Mouse (Mus musculus) erythroid progenitor cell, adult 5-6 weeks (primary cell): ENCODE measurements at regions not wholly inside any gene's neighbourhood (a gene's known extent, or its start where the extent isn't known, plus 50 kb on each side); places are given as distances from the start of the nearest gene placed in this dataset.

ENCODE experiments used
- ATAC-seq: replicated peaks from 2 replicates; pipeline ENCODE4 v1.8.0; 2016; ENCODE audit warnings: moderate number of reproducible peaks, mild to moderate bottlenecking, moderate TSS enrichment, inconsistent platforms; ENCODE audit not compliant: poor library complexity, low FRiP score, severe bottlenecking

DNA sequence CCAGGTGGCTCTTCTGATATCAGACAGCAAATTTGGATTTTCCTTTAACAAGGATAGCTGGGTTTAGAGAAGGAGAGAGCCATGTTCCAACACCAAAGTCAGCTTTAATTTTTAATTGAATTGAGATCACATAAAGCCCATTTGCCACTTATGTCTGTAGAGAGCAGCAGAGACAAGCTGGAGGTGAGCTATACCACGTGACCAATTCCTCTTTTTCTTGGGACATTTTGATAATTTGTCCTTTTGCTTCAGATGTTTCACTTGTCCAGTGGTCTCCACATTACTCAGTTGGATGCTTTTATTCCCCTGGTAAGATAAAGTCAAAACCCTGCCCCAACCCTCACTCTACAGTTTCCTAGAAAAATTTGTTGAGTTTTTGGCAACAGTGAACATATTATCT lies 248.6 kb upstream of the Ndst4 start:
- no peak for ATAC-seq

- no peak for ATAC-seq
Observed at GRCm38 (mm10) chr3:125159763-125160162, 244.1 kb upstream of the Ndst4 start.

- ATAC-seq: no peak
Observed at GRCm38 (mm10) chr3:125190571-125190970, 213.3 kb upstream of the Ndst4 start.

DNA sequence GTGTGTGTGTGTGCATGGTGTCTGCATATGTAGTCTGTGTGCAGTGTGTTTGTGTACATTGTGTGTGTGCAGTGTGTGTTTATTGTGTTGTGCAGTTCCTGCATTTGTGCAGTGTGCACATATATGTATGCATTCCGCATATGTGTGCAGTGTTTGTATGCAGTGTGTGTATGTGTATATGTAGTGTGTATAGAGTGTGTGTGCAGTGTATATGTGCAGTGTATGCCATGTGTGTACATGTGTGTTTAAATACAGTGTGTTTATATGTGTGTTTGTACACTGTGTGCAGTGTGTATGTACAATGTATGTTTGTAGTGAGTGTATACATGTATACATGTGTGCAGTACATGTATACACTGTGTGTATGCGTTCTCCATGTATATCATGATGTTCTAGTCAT lies 183.0 kb upstream of the Ndst4 start:
- no peak for ATAC-seq

DNA sequence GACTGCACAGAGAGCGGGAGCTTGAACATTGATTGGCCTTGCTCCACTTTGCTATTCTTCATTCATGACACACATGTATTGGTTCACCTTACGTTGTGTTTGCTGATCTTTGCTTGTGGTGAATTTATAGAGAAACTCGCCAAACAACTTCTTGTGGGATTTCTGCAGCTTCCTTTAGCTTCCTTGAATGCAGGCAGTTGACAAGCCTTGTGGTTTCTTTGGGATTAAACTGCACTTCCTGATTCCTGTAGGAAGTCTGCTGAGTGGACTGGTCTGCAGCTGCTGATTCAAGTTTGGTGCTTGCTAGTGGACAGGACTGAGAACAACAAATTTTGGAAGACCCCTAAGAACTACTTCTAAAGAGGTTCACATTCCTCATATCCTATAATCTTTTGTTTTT lies 152.8 kb upstream of the Ndst4 start:
- no peak for ATAC-seq

DNA sequence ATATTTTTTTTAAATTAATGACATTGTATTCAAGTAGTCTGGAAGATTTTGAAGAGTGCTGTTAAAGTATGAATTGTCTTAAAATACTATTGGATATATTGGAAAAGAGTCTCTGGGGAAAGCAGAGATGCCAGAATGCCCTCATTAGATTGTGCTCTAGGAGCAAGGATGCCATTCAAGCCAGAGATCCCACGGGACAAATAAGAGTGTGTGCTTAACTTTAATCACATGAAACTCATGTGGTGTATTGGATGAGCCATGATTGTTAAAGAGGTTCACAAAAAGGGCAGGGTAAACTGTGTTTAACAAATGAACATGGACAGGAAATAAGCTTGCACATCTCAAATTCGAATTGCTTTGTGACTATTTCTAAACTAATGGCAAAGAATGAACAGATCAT lies 143.0 kb upstream of the Ndst4 start:
- ATAC-seq: no peak

GRCm38 (mm10) chr3:125270695-125271094 lies 133.2 kb upstream of the Ndst4 start:
- ATAC-seq: peak; percentile 95

DNA sequence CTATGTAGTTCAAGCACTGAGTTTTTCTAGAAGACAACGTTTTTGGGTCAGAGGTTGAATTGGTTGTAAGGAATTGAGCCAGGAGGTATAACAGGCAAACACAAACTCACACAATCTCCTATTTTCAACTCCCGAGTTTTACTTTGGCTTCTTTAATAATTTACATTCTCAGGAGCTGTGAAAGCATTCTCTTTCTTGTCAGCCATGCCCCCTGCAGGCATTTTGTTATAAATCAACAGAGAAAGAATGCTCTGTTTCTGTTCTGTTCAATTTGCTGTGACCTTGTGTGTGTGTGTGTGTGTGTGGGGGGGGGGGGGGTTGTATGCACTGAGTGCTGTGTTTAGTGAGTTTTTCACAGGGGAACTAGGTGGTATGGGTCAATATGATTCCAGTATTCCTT lies 132.7 kb upstream of the Ndst4 start:
- ATAC-seq: peak; percentile 53

- ATAC-seq: peak; percentile 53; the same call in 1 of the 2 replicates
Observed at GRCm38 (mm10) chr3:125278605-125279004, 125.3 kb upstream of the Ndst4 start.

DNA sequence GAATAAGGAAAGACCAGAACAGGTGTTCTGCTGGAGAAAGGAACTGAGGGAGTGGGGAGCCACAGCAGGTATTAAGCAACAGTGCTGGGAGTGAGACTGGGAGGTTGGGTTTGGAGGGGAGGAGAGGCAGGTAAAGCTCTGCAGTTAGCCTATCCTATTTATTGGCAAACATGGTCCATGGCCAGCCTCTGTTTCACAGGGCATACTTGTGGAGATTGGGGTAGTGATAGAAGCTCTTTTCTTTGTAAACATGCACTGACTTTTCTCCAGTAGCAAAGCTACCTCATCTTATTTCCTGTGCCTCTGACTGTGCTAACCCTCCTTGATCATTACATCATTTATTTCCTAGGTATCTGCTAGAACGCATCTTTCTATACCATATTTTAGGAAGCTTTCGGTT lies 124.9 kb upstream of the Ndst4 start:
- peak; percentile 37 for ATAC-seq

DNA sequence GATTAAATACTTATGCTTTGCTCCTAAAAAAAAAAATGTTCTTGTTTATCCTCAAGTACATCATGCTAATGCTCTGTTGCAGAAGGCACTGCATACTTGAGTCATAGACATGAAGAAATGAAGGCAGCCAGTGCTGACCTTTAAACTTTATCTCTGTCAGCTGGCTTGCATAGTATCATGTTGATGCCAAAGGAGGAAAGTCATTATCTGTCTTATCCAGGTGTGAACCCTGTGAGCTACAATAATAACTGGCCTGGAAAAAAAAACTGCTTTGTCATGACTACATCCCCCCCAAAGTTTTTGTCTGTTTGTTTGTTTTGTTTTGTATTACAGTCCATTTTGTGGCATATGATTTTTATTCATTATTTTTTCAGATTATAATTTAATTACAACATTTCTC lies 124.3 kb upstream of the Ndst4 start:
- peak; percentile 87 for ATAC-seq

- ATAC-seq: no peak
Observed at GRCm38 (mm10) chr3:125288598-125288997, 115.3 kb upstream of the Ndst4 start.

- no peak for ATAC-seq
Observed at GRCm38 (mm10) chr3:125289355-125289933, 114.4 kb upstream of the Ndst4 start.

DNA sequence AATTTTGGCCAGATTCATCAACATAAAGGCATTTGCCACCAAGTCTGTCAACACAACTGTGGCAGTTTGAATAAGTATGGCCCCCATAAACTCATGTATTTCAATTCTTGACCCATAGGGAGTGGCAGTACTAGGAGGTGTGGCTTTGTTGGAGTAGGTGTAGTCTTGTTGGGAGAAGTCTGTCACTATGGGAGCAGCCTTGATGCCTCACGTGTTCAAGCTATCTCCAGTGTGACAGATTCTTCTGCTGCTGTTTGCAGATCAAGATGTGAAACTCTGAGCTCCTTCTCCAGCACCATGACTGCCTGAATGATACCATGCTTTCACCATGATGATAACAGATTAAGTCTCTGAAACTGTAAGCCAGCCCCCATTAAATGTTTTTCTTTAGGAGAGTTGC lies 97.2 kb upstream of the Ndst4 start:
- ATAC-seq: peak; percentile 70

DNA sequence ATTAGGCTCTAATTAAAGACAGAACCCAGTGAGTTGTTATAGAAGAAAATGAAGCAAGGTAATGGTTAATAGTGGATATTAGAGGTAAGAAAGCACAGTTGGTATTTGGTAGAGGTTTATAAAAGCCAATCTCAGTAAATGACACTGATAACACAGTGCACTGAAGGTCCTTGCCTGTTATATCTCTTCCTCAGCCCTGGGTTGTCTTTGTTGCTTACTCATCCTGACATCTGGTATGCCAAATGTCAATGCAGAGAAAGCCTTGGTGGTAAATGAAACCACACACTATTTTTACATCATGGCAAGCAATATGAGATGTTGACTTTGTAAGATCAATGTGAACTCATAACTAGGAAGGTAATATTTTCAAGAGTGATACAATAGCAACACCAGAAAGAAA lies 76.8 kb upstream of the Ndst4 start:
- ATAC-seq: no peak

DNA sequence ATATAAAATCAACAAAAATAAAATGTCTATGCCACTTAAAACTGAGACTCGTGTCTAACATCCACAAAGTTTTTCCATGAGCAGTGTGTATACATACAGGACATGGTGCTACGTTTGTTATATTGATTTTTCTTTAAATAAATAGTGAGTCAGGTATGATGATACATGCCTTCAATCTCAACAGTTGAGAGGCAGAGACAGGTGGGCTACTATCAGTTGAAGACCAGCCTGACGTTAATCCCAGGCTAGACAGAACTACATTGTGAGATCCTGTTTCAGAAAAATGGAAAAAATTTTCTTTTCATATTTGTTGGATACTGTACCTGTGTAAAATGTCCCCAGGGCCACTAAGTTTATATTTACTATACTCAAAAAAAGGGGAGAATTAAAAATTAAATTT lies 66.5 kb upstream of the Ndst4 start:
- ATAC-seq: no peak

- ATAC-seq: no peak
Observed at GRCm38 (mm10) chr3:125338178-125338692, 65.6 kb upstream of the Ndst4 start.
